Mouse (Mus musculus) intestine, embryonic 14.5 days (tissue): ENCODE measurements around the gene Gla. TPM values are rescaled to one million over a fixed set of nuclear protein-coding genes. Genes with fewer than 3 reads are reported as not detected.

Experiments used
- ATAC-seq: fragments of 200-750 bp; cut with Nextera tagmentation; replicated peaks from 2 replicates; pipeline ENCODE4 v1.8.0; 2017; ENCODE audit warnings: low read depth, moderate number of reproducible peaks, moderate TSS enrichment, moderate library complexity; ENCODE audit not compliant: low FRiP score, low TSS enrichment
- DNase-seq: peaks from one replicate; pipeline ENCODE4 v3.0.0-alpha.2; 2018; ENCODE audit warnings: low spot score
- H3K27ac ChIP-seq: fragments of 300-500 bp; sonication (generic); 2 replicates; pipeline ENCODE4 v1.5.1; 2014; ENCODE audit warnings: low read depth, mild to moderate bottlenecking, control low read depth
- H3K27me3 ChIP-seq: fragments of 300-500 bp; sonication (generic); replicated peaks from 2 replicates; pipeline ENCODE4 v1.6.1; 2014; ENCODE audit warnings: low read length, control low read depth; ENCODE audit not compliant: control insufficient read depth, insufficient read depth
- H3K36me3 ChIP-seq: fragments of 300-500 bp; sonication (generic); 2 replicates; pipeline ENCODE4 v1.6.1; 2014; ENCODE audit warnings: low read length, control low read depth; ENCODE audit not compliant: control insufficient read depth, insufficient read depth
- H3K4me1 ChIP-seq: fragments of 300-500 bp; sonication (generic); replicated peaks from 2 replicates; pipeline ENCODE4 v1.6.1; 2014; ENCODE audit warnings: low read length, control low read depth, mixed read lengths; ENCODE audit not compliant: control insufficient read depth, insufficient read depth
- H3K4me2 ChIP-seq: fragments of 300-500 bp; sonication (generic); 2 replicates; pipeline ENCODE4 v1.6.1; 2014; ENCODE audit warnings: low read length
- H3K4me3 ChIP-seq: fragments of 300-500 bp; sonication (generic); 2 replicates; pipeline ENCODE4 v1.5.1; 2014; ENCODE audit warnings: low read depth, low read length, control low read depth, mixed read lengths
- H3K9ac ChIP-seq: fragments of 300-500 bp; sonication (generic); 2 replicates; pipeline ENCODE4 v1.6.1; 2014; ENCODE audit warnings: mild to moderate bottlenecking, low read length
- H3K9me3 ChIP-seq: fragments of 300-500 bp; sonication (generic); 2 replicates; pipeline ENCODE4 v1.6.1; 2016; ENCODE audit warnings: low read length, control low read depth; ENCODE audit not compliant: control insufficient read depth
- WGBS: fragments of 180-500 bp; shearing (Covaris S2); extraction: QIAGEN DNeasy Blood & Tissue Kit; methylation state at CpG from one replicate; pipeline ENCODE4 v1.1.7; 2014; 5-methylcytosine and 5-hydroxymethylcytosine counted together
- polyA plus RNA-seq: library from polyadenylated mRNA; unstranded; fragments of >200 nt; fragmentation: Nextera tagmentation; extraction: Ambion mirVana; gene quantifications from 2 replicates; pipeline ENCODE4 v1.2.1, GENCODE M21; 2014

Gene Gla
- polyA plus RNA-seq, 1 experiment from 2014 or later: 7.4 TPM

GRCm38 (mm10) chrX:134628200-134628599 lies 27.3 kb upstream of the Gla start:
- no peak overlapping the region for H3K9ac ChIP-seq
- WGBS: 72% methylated on average over 2 of the region's 2 CpGs
- DNase-seq: no peak
- no peak overlapping the region for H3K4me3 ChIP-seq
- H3K27ac ChIP-seq: no peak overlapping the region
- no peaks in the 10 kb centered on the region for H3K4me1 ChIP-seq
- no peak for ATAC-seq
- H3K9me3 ChIP-seq: no peaks in the 10 kb centered on the region
- no peaks in the 10 kb centered on the region for H3K36me3 ChIP-seq
- H3K27me3 ChIP-seq: no peaks in the 10 kb centered on the region
- no peak overlapping the region for H3K4me2 ChIP-seq

- Histone ChIP-seq H3K4me1 (no peaks in the 10 kb centered on the region), H3K9me3 (no peaks in the 10 kb centered on the region)
- 66% methylated on average over 4 of the region's 4 CpGs for WGBS
These were observed 22.4 kb upstream of the Gla start for GRCm38 (mm10) chrX:134623350-134623749.

GRCm38 (mm10) chrX:134621685-134622084 lies 20.8 kb upstream of the Gla start:
- DNase-seq: no peak
- no peak overlapping the region for H3K27ac ChIP-seq
- H3K27me3 ChIP-seq: no peaks in the 10 kb centered on the region
- H3K4me1 ChIP-seq: no peaks in the 10 kb centered on the region
- H3K4me2 ChIP-seq: no peak overlapping the region
- no peaks in the 10 kb centered on the region for H3K36me3 ChIP-seq
- WGBS: 78% methylated on average over 3 of the region's 3 CpGs
- no peak overlapping the region for H3K9ac ChIP-seq
- no peak for ATAC-seq
- H3K9me3 ChIP-seq: no peaks in the 10 kb centered on the region
- no peak overlapping the region for H3K4me3 ChIP-seq

More at GRCm38 (mm10) chrX:134623350-134623749, 22.4 kb upstream of the Gla start:
- Histone ChIP-seq H3K9ac (no peak overlapping the region), H3K36me3 (no peaks in the 10 kb centered on the region), H3K4me3 (no peak overlapping the region), H3K4me2 (no peak overlapping the region), H3K27me3 (no peaks in the 10 kb centered on the region), H3K27ac (no peak overlapping the region)
- no peak for ATAC-seq
- DNase-seq: no peak

GRCm38 (mm10) chrX:134620254-134620865 lies 19.4 kb upstream of the Gla start:
- H3K27ac ChIP-seq: no peak overlapping the region
- no peak overlapping the region for H3K9ac ChIP-seq
- DNase-seq: no peak
- H3K36me3 ChIP-seq: no peaks in the 10 kb centered on the region
- no peaks in the 10 kb centered on the region for H3K4me1 ChIP-seq
- no peak for ATAC-seq
- no peak overlapping the region for H3K4me2 ChIP-seq
- WGBS: 51% methylated on average over 8 of the region's 8 CpGs
- H3K9me3 ChIP-seq: no peaks in the 10 kb centered on the region
- no peaks in the 10 kb centered on the region for H3K27me3 ChIP-seq
- no peak overlapping the region for H3K4me3 ChIP-seq

- no peaks in the 10 kb centered on the region for H3K27me3 ChIP-seq
- H3K4me1 ChIP-seq: no peaks in the 10 kb centered on the region
- no peak overlapping the region for H3K27ac ChIP-seq
- WGBS: 68% methylated on average over 9 of the region's 9 CpGs
- H3K9ac ChIP-seq: no peak overlapping the region
- no peaks in the 10 kb centered on the region for H3K9me3 ChIP-seq
- DNase-seq (no peak), ATAC-seq (no peak)
- H3K4me2 ChIP-seq: no peak overlapping the region
- H3K4me3 ChIP-seq: no peak overlapping the region
- H3K36me3 ChIP-seq: no peaks in the 10 kb centered on the region
These were observed 18.8 kb upstream of the Gla start for GRCm38 (mm10) chrX:134619695-134620094.

- Histone ChIP-seq H3K9ac (no peak overlapping the region), H3K36me3 (no peaks in the 10 kb centered on the region), H3K4me2 (no peak overlapping the region), H3K27me3 (no peaks in the 10 kb centered on the region), H3K4me3 (no peak overlapping the region), H3K27ac (no peak overlapping the region), H3K4me1 (no peaks in the 10 kb centered on the region), H3K9me3 (no peaks in the 10 kb centered on the region)
- ATAC-seq: no peak
- WGBS: 61% methylated on average over 2 of the region's 2 CpGs
- DNase-seq: no peak
These were observed 13.4 kb upstream of the Gla start for GRCm38 (mm10) chrX:134614306-134614705.

- ATAC-seq (peak; percentile 82), DNase-seq (peak; percentile 84)
- Histone ChIP-seq H3K4me2 (peak overlapping the region; percentile 47), H3K9me3 (no peaks in the 10 kb centered on the region), H3K27me3 (no peaks in the 10 kb centered on the region), H3K4me1 (no peaks in the 10 kb centered on the region), H3K27ac (peak overlapping the region; percentile 76), H3K9ac (no peak overlapping the region), H3K4me3 (peak overlapping the region; percentile 22), H3K36me3 (peaks cover under 1% of the 10 kb centered on the region; the same call in 1 of the 2 replicates)
- WGBS: 6% methylated on average over 14 of the region's 15 CpGs
These were observed 11.5 kb upstream of the Gla start for GRCm38 (mm10) chrX:134612285-134612959.

GRCm38 (mm10) chrX:134610984-134611383 lies 10.1 kb upstream of the Gla start:
- H3K4me2 ChIP-seq: no peak overlapping the region
- H3K9me3 ChIP-seq: no peaks in the 10 kb centered on the region
- DNase-seq (no peak), ATAC-seq (no peak)
- H3K27me3 ChIP-seq: no peaks in the 10 kb centered on the region
- WGBS: 71% methylated on average over 4 of the region's 4 CpGs
- H3K9ac ChIP-seq: no peak overlapping the region
- peaks cover 5% of the 10 kb centered on the region for H3K36me3 ChIP-seq
- H3K4me3 ChIP-seq: no peak overlapping the region
- no peaks in the 10 kb centered on the region for H3K4me1 ChIP-seq
- no peak overlapping the region for H3K27ac ChIP-seq

GRCm38 (mm10) chrX:134609472-134609871 lies 8.5 kb upstream of the Gla start:
- Histone ChIP-seq H3K27ac (no peak overlapping the region), H3K9ac (no peak overlapping the region), H3K36me3 (peaks cover 5% of the 10 kb centered on the region), H3K4me1 (no peaks in the 10 kb centered on the region), H3K4me3 (no peak overlapping the region), H3K27me3 (no peaks in the 10 kb centered on the region), H3K9me3 (no peaks in the 10 kb centered on the region), H3K4me2 (no peak overlapping the region)
- DNase-seq: peak; percentile 53
- 29% methylated on average over 4 of the region's 4 CpGs for WGBS
- no peak for ATAC-seq
